Mouse (Mus musculus): Measurements from ENCODE around the gene Epb41l3. TPM values are rescaled to one million over a fixed set of nuclear protein-coding genes. Genes with fewer than 3 reads are reported as not detected.

The Epb41l3 gene
- total RNA-seq, 1 experiment from 2014 or later: 15.7 TPM

- DNase-seq: no peak
Measured at GRCm38 (mm10) chr17:69237172-69237571, 161.7 kb downstream of the Epb41l3 start.

DNA sequence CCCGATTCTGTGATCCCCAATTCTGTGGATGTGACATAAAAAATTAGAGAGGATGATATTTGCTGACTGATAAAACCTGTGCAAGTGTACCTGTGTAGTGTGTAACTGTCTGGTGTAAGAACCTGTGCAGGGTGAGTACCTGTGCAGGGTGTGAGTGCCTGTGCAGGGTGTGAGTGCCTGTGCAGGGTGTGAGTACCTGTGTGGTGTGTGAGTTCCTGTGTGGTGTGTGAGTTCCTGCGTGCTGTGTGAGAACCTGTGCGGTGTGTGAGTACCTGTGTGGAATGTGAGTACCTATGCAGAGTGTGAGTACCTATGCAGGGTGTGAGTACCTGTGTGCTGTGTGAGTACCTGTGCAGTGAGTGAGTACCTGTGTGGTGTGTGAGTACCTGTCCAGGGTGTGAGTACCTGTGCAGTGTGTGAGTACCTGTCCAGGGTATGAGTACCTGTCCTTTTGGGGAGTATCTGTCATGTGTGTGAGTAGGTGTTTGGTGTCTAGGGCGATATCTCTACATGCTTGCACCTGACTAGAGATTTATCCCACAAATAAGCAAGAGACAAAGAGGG is 163.4 kb downstream of the Epb41l3 start:
- no peak for DNase-seq

DNA sequence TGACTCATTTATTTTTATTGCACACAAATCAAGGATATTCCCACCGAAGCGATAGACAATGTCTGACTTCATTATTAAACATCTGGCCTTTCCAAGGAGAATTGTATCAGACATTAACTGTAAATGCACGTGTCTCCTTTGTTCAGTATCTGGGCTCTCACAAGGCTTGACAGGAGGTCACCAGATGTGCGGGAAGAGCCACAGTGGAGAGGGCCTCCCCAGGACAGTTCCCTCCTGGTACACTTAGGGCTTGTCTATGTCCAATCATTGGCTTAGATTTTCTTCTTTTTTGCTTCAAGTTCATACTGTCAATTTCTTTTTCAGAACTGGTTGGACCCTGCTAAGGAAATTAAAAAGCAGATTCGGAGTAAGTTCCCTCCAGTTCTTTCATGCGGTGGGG is 163.9 kb downstream of the Epb41l3 start:
- DNase-seq: no peak

DNA sequence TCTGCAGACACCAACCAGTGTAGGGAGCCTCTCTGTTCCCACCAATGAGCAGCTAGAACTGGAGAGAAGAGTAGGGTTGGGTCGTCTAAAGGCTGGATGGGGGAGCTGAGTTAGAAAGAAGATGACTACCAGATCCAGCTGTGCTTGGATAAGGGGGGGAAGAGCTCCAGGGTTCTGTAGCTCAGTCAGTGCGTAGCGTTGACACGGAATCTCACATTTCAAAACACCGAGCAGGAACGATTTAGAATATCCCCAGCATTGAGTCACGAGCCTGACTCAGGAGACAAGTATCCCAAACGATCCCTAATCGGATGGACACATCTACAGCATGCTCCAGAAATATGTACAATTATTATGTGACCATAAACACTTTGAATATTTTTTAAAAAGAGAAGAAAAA is 180.4 kb downstream of the Epb41l3 start:
- no peak for DNase-seq

GRCm38 (mm10) chr17:69256441-69256840 is 181.0 kb downstream of the Epb41l3 start:
- peak; percentile 14 for DNase-seq

- no peak for DNase-seq
Measured at GRCm38 (mm10) chr17:69263810-69264565, 188.5 kb downstream of the Epb41l3 start.

DNA sequence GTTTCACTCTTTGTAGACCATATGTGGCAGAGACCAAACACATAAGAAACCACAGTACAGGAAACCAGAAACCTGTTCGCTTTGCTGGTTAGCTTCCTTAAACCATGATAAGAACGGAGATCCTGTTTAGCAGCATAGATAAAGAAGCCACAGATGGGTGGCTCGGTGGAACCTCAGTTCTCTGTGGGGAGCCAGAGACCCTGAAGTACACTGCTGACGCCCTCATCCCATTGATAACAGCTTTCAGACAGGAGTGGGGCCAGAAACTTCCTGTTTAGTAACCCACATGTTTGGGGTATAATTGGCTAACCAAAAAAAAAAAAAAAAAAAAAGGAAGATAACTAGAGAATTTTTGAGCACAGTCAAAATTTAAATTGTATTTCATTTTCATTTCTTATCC is 189.7 kb downstream of the Epb41l3 start:
- no peak for DNase-seq

DNA sequence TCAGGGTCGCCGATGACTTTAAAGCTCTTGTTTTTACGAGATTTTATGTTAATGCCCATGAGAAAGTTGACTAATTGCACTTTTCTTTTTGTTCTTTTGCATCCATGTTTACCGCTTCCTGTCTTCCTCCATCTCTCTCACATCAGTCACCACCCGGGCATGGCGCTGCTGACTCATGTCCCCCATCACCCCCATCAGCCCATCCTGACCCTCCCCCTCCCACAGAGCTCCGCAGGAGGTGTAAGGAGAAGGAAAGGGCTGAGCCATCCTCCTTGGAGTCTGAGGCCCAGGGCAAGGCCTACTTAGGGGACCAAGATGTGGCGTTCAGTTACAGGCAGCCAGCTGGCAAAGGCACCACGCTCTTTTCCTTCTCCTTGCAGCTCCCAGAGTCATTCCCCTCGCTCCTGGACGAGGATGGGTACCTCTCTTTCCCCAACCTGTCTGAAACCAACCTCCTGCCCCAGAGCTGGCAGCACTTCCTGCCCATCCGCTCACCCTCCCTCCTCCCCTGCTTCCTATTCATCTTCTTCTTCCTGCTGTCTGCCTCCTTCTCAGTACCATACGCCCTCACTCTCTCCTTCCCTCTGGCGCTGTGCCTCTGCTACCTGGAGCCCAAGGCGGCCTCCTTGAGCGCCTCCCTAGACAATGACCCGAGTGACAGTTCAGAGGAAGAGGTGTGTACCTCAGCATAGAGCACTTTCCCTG is 190.4 kb downstream of the Epb41l3 start:
- peak; percentile 11 for DNase-seq

DNA sequence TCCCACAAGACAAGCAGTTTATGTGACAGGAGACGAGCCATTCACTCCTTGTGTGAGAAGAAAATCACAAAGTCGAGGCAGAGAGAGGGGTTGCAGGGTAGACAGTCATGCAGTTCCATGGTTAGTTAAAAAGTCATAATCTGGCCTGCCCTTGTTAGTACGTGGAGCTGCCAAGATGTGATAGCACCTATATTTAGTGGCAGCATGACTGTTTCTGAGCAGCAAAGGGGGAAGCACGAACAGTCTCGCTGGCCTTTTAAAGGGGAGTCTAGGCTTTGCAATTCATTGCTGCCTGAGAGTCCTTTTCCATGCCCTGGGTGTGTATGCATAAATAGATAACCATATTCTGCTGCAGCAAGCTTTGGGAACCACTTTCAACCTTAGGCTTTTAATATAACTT is 191.5 kb downstream of the Epb41l3 start:
- DNase-seq: no peak

GRCm38 (mm10) chr17:69267526-69267925 is 192.0 kb downstream of the Epb41l3 start:
- no peak for DNase-seq

GRCm38 (mm10) chr17:69277362-69277761 is 201.9 kb downstream of the Epb41l3 start:
- DNase-seq: no peak

DNA sequence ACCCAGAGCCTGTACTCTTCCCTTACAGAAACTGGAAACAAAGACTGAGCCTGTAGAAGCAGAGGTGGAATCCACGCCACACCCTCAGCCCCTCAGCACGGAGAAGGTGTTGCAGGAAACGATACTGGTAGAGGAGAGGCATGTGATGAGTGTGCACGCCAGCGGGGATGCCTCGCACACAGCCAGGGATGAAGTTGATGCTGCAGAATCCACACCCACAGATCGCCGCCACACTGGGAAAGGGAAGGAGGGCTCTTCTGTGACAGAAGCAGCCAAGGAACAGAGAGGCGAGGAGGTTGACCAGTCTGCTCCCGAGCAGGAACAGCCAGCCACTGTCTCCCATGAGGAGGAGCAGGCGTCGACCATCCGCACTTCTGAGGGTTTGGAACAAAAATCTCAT is 209.0 kb downstream of the Epb41l3 start:
- DNase-seq: no peak

DNA sequence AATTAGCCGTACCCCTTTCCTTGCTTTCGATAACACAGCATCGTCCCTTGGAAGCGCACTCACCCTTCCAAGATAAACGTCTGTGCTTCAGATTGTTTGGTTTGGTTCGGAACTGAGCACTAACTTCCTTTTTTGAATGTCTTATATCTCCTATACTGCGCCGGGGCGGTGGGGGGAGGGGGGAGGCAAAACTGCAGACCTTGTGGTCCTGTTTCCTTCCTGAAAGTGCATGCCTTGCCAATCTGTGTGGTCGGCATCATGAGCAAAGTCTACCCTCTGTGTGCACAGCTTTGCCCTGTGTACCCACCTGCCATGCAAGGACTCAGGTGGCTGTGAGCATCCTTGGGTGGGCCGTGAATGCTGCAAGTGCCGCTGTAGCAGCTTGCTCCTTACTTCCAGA is 212.6 kb downstream of the Epb41l3 start:
- DNase-seq: no peak

DNA sequence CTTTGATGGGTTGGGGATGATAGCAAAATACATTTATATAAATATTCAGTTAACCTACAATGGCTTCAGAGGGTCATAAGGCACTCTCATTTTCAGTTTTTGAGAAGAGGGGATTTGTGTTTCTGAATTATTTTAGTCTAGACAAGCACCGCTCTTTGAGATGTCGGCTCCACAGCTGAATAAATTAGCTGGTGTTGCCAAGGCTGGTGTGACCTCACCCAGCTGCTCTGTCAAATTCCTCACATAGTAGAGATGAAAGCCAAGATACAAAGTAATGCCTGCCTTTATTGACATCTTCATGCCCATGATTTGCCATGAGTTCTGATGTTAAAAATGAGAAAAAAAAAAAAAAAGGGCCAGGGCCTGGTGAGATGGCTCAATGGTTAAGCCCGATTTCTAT is 214.8 kb downstream of the Epb41l3 start:
- DNase-seq: no peak

DNA sequence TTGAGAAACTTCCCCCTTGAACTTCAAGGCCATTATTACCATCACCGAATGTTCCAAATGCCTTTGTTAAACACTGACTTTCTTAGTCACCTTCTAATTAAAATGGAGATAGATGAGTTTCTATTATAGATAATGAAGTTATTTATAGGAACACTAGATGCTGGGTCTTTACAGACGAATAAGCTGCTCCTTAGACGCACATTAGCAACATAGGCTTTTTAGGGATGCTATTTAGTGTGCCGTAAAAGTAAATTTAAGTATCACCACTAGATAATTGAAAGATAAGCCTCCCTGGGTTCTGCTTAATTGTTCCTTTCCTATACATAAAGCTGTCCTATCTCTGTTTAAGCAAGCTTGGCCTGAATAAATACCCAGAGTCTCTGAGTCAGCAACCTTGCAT is 226.1 kb downstream of the Epb41l3 start:
- DNase-seq: no peak

GRCm38 (mm10) chr17:69303579-69304274 is 228.2 kb downstream of the Epb41l3 start:
- DNase-seq: no peak

DNA sequence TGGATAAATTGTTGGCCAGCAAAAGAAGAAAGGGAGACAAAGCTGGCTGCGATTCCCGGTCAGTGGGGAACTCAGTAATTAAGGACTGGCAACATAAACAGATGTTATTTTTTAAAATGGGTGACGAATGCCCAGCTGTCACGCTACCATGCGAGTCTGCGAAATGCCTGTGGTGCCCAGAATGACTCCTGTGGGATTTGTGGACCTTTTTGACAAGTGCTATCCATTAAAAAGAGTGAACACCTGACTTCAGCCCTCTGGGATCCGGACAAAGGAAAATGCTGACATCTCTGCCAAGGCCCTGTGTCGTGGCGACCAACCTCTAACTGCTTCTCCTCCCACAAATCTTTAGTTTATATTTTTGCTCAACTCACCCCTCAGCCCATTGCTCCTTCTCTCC is 232.2 kb downstream of the Epb41l3 start:
- no peak for DNase-seq

DNA sequence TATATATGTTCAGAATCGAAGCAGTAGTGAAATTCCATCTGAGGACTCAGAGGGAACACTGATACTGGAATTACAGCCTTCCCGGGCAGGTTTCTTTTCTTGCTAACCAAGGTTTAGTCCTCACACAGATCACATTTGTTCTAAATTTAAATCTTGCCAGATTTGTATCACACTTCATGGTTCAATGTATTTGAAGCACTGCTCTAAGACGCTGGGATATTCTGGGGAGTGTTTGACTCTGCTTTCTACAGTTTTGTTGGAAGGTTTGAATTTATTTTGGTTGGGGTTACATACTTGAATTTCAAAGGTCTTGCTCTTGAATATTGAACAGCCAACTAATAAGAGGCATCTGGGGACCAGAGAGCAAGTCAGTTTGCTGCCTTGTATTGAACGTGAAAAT is 234.4 kb downstream of the Epb41l3 start:
- DNase-seq: no peak

GRCm38 (mm10) chr17:69320496-69320895 is 245.0 kb downstream of the Epb41l3 start:
- DNase-seq: no peak

DNA sequence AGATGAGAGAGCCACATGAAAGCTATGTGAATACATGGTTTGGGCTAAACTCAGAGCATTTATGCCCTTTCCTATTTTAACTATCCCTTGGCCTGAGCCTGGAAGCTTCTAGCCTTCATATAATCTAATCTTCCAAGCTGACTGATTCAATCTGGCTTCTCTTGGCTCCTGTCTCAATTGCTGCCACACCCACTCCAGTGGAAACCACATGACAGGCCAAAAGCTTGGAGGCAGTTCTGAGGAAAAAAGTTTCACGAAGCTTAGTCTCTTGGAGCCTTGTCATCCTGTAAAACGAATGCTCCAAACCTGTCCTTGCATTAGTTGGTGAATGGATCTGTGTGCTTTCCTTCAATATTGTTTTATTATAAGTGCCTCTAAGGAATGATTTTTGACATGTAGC is 247.2 kb downstream of the Epb41l3 start:
- no peak for DNase-seq
